Mouse (Mus musculus) heart, embryonic 10.5 days (tissue): ENCODE data around the gene Zfp354c. TPM values are rescaled to one million over a fixed set of nuclear protein-coding genes. Genes with fewer than 3 reads are reported as not detected.

Source experiments
- DNase-seq: peaks from one replicate; pipeline ENCODE4 v3.0.0-alpha.2; 2017; ENCODE audit warnings: low spot score
- H3K27ac ChIP-seq: fragments of 300-500 bp; sonication (generic); 2 replicates; pipeline ENCODE4 v1.5.1; 2016; ENCODE audit warnings: mild to moderate bottlenecking
- H3K27me3 ChIP-seq: fragments of 300-500 bp; sonication (generic); 2 replicates; pipeline ENCODE4 v1.6.1; 2016; ENCODE audit warnings: mild to moderate bottlenecking; ENCODE audit not compliant: poor library complexity, insufficient read depth, severe bottlenecking
- H3K36me3 ChIP-seq: fragments of 300-500 bp; sonication (generic); 2 replicates; pipeline ENCODE4 v1.6.1; 2016; ENCODE audit warnings: mild to moderate bottlenecking, moderate library complexity
- H3K4me1 ChIP-seq: fragments of 300-500 bp; sonication (generic); 2 replicates; pipeline ENCODE4 v1.6.1; 2016; ENCODE audit warnings: mild to moderate bottlenecking
- H3K4me3 ChIP-seq: fragments of 300-500 bp; sonication (generic); 2 replicates; pipeline ENCODE4 v1.5.1; 2016; ENCODE audit warnings: mild to moderate bottlenecking, moderate library complexity
- H3K9me3 ChIP-seq: fragments of 300-500 bp; sonication (generic); 2 replicates; pipeline ENCODE4 v1.6.1; 2016; ENCODE audit warnings: mild to moderate bottlenecking, moderate library complexity
- WGBS: fragments of 180-500 bp; shearing (Covaris S2); methylation state at CpG from one replicate; pipeline ENCODE4 v1.1.7; 2016; 5-methylcytosine and 5-hydroxymethylcytosine counted together
- polyA plus RNA-seq: library from polyadenylated mRNA; unstranded; fragments of >200 nt; fragmentation: Nextera tagmentation; extraction: Ambion mirVana; gene quantifications from 2 replicates; pipeline ENCODE4 v1.2.1, GENCODE M21; 2016

Zfp354c gene
- polyA plus RNA-seq, 1 experiment from 2014 or later: 20.5 TPM

DNA sequence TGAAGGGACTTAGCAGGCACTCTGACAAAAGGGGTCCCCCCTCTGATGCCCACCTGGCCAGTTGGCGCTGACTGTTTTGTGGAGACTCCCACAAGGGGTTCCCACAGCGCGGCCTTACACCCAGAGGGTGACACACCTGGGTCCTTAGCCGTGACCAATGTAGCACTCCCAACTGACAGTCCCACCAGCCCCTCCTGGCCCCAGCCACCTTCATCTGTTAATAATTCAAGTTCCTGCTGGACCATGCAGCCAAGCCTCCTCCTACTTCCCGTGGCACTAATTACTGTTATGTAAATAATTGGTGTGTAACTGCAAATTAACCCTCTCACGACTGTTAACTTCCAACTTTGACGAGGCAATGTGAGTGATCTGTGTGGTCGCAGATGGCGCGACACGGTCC lies 29.9 kb downstream of the Zfp354c start:
- Histone ChIP-seq H3K9me3 (no peaks in the 10 kb centered on the region), H3K4me1 (no peaks in the 10 kb centered on the region; the same call in 1 of the 2 replicates), H3K27ac (no peak overlapping the region), H3K27me3 (no peaks in the 10 kb centered on the region), H3K4me3 (no peak overlapping the region), H3K36me3 (no peaks in the 10 kb centered on the region)
- WGBS: 80% methylated on average over 11 of the region's 11 CpGs
- no peak for DNase-seq

DNA sequence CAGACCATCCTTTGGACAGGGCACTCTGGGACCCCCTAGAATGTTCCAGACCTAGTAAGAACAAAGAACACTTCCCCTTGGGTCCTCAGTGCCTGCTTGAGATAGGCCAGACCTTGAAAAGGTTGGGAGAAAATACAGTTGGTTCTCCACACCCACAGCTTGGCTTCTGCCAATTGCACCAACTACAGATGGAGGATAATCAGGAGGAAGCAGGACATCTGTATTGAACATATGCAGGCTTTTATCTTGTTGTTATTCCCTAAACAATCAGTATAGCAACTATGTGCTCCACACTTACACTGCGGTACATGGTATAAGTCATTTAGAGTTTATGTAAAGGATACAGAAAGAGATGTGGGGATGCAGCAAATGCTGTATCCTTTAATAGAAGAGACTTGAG lies 56.5 kb downstream of the Zfp354c start:
- Histone ChIP-seq H3K27ac (no peak overlapping the region), H3K36me3 (no peaks in the 10 kb centered on the region), H3K27me3 (peaks cover 6% of the 10 kb centered on the region; the same call in 1 of the 2 replicates), H3K4me1 (peaks cover 6% of the 10 kb centered on the region; the same call in 1 of the 2 replicates), H3K4me3 (no peak overlapping the region), H3K9me3 (no peaks in the 10 kb centered on the region)
- WGBS: 92% methylated on average over 1 of the region's 1 CpGs
- no peak for DNase-seq

DNA sequence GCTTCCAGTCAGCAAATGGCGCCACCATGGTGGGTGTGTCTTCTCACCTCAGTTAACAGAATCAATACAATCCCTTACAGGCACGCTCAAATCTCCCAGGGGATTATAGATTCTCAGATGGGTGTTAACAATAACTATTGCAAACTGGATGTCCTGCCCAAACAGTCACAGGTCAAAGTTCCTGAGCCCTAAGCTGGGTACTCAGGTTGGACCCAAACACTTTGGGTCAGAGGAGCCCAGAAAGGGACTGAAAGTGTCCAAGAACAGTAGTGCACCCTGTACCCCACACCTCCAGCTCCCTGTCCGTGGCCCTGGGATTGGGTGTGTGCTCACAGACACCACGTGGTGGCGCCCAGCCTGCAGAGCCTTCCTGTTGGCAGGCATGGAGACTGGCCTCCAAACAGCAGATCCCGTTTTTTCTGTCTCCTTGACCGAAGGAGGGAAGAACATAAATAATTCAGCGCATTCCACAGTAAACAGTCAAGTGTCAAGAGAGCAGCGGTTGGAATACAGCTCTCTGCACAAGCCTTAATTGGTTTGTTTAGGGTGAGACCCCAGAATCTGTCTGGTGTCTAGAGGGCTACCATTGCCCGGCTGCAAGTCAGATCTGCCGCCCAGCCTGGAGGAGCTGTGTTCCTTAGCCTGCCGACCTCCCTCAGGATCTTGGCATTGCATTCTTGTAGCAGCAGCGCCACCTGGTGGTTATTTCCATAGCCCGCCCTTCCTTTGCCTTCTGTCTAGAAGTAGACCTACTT lies 58.4 kb downstream of the Zfp354c start:
- no peaks in the 10 kb centered on the region for H3K9me3 ChIP-seq
- H3K4me1 ChIP-seq: peaks cover 11% of the 10 kb centered on the region; the same call in 1 of the 2 replicates
- H3K36me3 ChIP-seq: no peaks in the 10 kb centered on the region
- whole genome bisulfite sequencing: 10% methylated on average over 14 of the region's 14 CpGs
- H3K27ac ChIP-seq: peak overlapping the region; percentile 47; the same call in 1 of the 2 replicates
- peaks cover 10% of the 10 kb centered on the region; the same call in 1 of the 2 replicates for H3K27me3 ChIP-seq
- H3K4me3 ChIP-seq: peak overlapping the region; percentile 50
- DNase-seq: peak; percentile 93

DNA sequence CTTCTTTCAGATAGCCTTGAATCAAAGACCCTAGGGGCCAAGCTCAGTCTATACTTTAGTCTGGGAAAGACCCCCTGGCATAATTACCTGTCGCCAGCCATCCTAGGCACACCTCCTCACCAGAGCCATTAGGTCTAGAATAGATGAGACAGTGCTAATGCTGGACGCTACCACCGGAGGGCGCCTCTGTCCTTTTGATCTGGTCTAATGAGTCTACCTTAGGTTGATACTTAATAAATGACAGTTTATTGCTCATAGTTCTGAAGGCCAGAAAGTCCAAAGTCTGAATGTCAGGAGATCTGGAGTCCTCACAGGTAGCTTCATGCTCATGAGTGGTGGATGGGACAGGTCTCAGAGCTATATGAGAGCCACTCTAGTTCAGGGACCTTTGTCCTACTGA lies 60.5 kb downstream of the Zfp354c start:
- H3K4me1 ChIP-seq: peaks cover 11% of the 10 kb centered on the region; the same call in 1 of the 2 replicates
- H3K27ac ChIP-seq: no peak overlapping the region
- DNase-seq: no peak
- H3K36me3 ChIP-seq: no peaks in the 10 kb centered on the region
- WGBS: 21% methylated on average over 4 of the region's 4 CpGs
- H3K4me3 ChIP-seq: no peak overlapping the region
- no peaks in the 10 kb centered on the region for H3K9me3 ChIP-seq
- peaks cover 10% of the 10 kb centered on the region; the same call in 1 of the 2 replicates for H3K27me3 ChIP-seq

DNA sequence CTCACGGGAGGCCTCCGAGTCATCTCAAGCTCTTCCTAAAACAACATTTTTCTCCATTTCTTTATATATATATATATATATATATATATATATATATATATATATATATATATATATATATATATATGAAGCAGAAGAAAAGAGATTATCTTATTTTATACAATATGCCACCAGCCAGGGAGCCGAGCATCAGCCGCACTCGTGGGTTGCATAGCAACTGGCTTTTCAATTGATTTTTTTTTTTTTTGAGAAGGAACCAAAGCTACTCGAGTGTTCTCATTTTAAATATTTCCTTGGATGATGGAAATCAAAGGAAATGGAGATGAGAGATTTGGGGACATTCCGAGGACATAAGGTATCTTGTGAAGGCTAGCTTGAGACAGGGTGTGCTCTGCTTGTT lies 61.1 kb downstream of the Zfp354c start:
- Histone ChIP-seq H3K4me3 (no peak overlapping the region), H3K9me3 (no peaks in the 10 kb centered on the region), H3K27ac (no peak overlapping the region), H3K36me3 (no peaks in the 10 kb centered on the region), H3K27me3 (peaks cover 10% of the 10 kb centered on the region; the same call in 1 of the 2 replicates), H3K4me1 (peaks cover 11% of the 10 kb centered on the region; the same call in 1 of the 2 replicates)
- no peak for DNase-seq
- 86% methylated on average over 7 of the region's 7 CpGs for WGBS

Other genes with a start within 250 kb of the Zfp354c start
- gene Adamts2, start 225.6 kb downstream of the Zfp354c start, polyA plus RNA-seq: 1.4 and 3.9 TPM in 2 replicates
- gene Zfp879, start 13.8 kb upstream of the Zfp354c start, polyA plus RNA-seq: 0.33 and 0.44 TPM in 2 replicates
- gene Grm6, start 23.0 kb upstream of the Zfp354c start, polyA plus RNA-seq: 0.06 and 0.16 TPM in 2 replicates
- gene Zfp454, start 59.9 kb upstream of the Zfp354c start, polyA plus RNA-seq: 4.5 and 6.5 TPM in 2 replicates
- 8.6 and 11.1 TPM in 2 replicates for gene Zfp2, start 88.4 kb upstream of the Zfp354c start, polyA plus RNA-seq
- 0.52 and 0.80 TPM in 2 replicates for gene Zfp354b, start 103.9 kb upstream of the Zfp354c start, polyA plus RNA-seq
- gene 4933414I15Rik, start 116.0 kb upstream of the Zfp354c start, polyA plus RNA-seq: not detected in 2 replicates
- not detected in 2 replicates for gene Prop1, start 126.0 kb upstream of the Zfp354c start, polyA plus RNA-seq
- not detected in 2 replicates for gene Olfr1378, start 138.8 kb upstream of the Zfp354c start, polyA plus RNA-seq
- not detected in 2 replicates for gene Olfr1377, start 154.2 kb upstream of the Zfp354c start, polyA plus RNA-seq
- gene Olfr51, start 175.9 kb upstream of the Zfp354c start, polyA plus RNA-seq: not detected in 2 replicates
- gene Olfr54, start 186.5 kb upstream of the Zfp354c start, polyA plus RNA-seq: not detected in 2 replicates
- not detected in 2 replicates for gene Olfr1375, start 220.4 kb upstream of the Zfp354c start, polyA plus RNA-seq
- 6.1 and 7.4 TPM in 2 replicates for gene Zfp354a, start 231.5 kb upstream of the Zfp354c start, polyA plus RNA-seq